Mouse (Mus musculus): ENCODE results near the gene Lrrc8b. TPM values are rescaled to one million over a fixed set of nuclear protein-coding genes. Genes with fewer than 3 reads are reported as not detected.
A peak's percentile ranks its signal among the peaks of the same experiment; 100 is the strongest.

Lrrc8b gene
- total and polyA plus RNA-seq, 3 experiments: 7.4 to 14.0 TPM; not detected in 1

DNA sequence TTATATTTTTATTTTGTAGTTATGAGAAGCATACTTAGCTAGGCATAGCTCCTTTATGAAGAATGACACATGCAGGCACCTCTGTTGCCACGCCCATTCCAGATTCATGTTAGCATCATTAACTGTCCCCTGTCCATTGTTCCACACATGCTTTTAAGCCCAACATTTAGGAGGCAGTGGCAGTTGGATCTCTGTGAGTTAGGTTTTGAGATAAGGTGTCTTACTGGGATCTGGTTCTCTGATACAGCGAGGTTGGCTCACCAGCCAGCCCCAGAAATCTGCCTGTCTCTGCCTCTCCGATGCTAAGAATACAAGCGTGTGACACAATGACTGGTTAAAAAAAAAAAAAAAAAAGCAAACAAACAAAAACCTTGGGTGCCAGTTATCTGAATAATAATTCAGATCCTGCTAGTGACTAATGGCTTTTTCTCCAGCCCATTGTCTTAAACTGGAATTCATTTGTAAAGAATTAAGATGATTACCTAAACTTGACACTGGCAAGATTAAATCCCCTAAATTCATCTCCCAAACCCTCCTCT is 110.6 kb downstream of the Lrrc8b start (continued):
- no peak for TF ChIP-seq POLR2A (IDR thresholded peaks at IDR 0.05; ENCODE audit: control insufficient read depth in 1 of 2, insufficient read depth in 1 of 2, low read depth in 1 of 2, low read length in 2 of 2, poor library complexity in 1 of 2)
- peak; percentile 89 for TF ChIP-seq ETS1 (IDR thresholded peaks at IDR 0.05; ENCODE audit: low read depth, low read length)
- no peak for TF ChIP-seq ZKSCAN1 (IDR thresholded peaks at IDR 0.05; ENCODE audit: low read depth, low read length)

DNA sequence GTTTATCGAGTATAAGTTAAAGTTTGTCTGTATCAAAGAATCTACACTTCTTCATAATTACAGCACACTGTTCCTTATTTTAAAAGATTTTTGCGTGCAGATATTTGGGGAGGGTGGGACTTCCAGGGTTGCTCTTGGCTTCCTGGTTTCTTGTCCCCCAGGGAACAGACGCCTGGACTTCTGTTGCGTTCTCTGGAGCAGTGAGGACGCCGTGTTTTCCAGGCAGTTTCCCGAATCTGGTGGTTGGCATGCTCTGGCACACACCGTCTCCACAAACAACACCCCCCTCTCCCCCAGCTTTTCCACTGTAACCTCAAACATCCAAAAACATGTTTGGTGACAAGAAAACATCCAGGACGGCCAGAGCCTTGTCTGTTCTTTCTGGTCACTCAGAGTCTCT is 111.2 kb downstream of the Lrrc8b start:
- H3K36me3 ChIP-seq (ENCODE audit: control insufficient read depth in 1 of 2, insufficient read depth in 2 of 2, low read length in 2 of 2): peaks cover 13 to 60% of the 10 kb centered on the region in 2 experiments
- no peak for DNase-seq (ENCODE audit: low read depth, low spot score)
- peaks cover 40% of the 10 kb centered on the region for H3K79me2 ChIP-seq (ENCODE audit: control insufficient read depth, insufficient read depth, low read length, poor library complexity)
- peak overlapping the region; percentile 62 for H3K9ac ChIP-seq (ENCODE audit: control insufficient read depth, low read depth, low read length, poor library complexity, severe bottlenecking)
- H3K9me3 ChIP-seq (replicated peaks; ENCODE audit: insufficient read depth, low read length): no peaks in the 10 kb centered on the region
- peak overlapping the region; percentile 15 to 39; a peak in 3 of 4 replicates for H3K4me3 ChIP-seq (ENCODE audit: control insufficient read depth in 1 of 2, insufficient read depth in 1 of 2, low read depth in 2 of 2, low read length in 2 of 2)
- TF ChIP-seq BHLHE40 (IDR thresholded peaks at IDR 0.05; ENCODE audit: borderline replicate concordance, low read depth, low read length) (0 out of 2 replicates have a peak, but pooled peaks have one; percentile 4), ELF1 (IDR thresholded peaks at IDR 0.05; ENCODE audit: low read depth, low read length) (peak; percentile 66), MYB (IDR thresholded peaks at IDR 0.05; ENCODE audit: low read depth, low read length) (peak; percentile 43; the same call in 1 of the 2 replicates), ETS1 (IDR thresholded peaks at IDR 0.05; ENCODE audit: low read depth, low read length) (no peak; the same call in 1 of the 2 replicates), E2F4 (IDR thresholded peaks at IDR 0.05; ENCODE audit: borderline replicate concordance, low read depth, low read length) (no peak), GATA1 (IDR thresholded peaks at IDR 0.05; ENCODE audit: low read depth, low read length) (0 out of 2 replicates have a peak, but pooled peaks have one; percentile 3), CHD2 (IDR thresholded peaks at IDR 0.05; ENCODE audit: low read length) (no peak), SIN3A (IDR thresholded peaks at IDR 0.05; ENCODE audit: low read length) (no peak), ZKSCAN1 (IDR thresholded peaks at IDR 0.05; ENCODE audit: low read depth, low read length) (no peak), EP300 (IDR thresholded peaks at IDR 0.05; ENCODE audit: low read depth in 1 of 2, low read length in 2 of 2) (peak in 1 of 2 experiments; percentile 37; a peak in 2 of 4 replicates), MEF2A (IDR thresholded peaks at IDR 0.05; ENCODE audit: extremely low read depth, insufficient replicate concordance, low read depth, low read length, poor library complexity, severe bottlenecking) (no peak), NRF1 (IDR thresholded peaks at IDR 0.05; ENCODE audit: insufficient read depth, low read depth, low read length, poor library complexity, severe bottlenecking) (no peak)
- H3K4me1 ChIP-seq (ENCODE audit: control insufficient read depth in 1 of 2, insufficient read depth in 2 of 2, low read length in 2 of 2): peaks cover 47 to 50% of the 10 kb centered on the region in 2 experiments
- H3K27ac ChIP-seq (ENCODE audit: control insufficient read depth, low read depth, low read length): peak overlapping the region; percentile 96
- no peaks in the 10 kb centered on the region for H3K27me3 ChIP-seq (ENCODE audit: control insufficient read depth in 1 of 2, insufficient read depth in 2 of 2, low read length in 2 of 2)

DNA sequence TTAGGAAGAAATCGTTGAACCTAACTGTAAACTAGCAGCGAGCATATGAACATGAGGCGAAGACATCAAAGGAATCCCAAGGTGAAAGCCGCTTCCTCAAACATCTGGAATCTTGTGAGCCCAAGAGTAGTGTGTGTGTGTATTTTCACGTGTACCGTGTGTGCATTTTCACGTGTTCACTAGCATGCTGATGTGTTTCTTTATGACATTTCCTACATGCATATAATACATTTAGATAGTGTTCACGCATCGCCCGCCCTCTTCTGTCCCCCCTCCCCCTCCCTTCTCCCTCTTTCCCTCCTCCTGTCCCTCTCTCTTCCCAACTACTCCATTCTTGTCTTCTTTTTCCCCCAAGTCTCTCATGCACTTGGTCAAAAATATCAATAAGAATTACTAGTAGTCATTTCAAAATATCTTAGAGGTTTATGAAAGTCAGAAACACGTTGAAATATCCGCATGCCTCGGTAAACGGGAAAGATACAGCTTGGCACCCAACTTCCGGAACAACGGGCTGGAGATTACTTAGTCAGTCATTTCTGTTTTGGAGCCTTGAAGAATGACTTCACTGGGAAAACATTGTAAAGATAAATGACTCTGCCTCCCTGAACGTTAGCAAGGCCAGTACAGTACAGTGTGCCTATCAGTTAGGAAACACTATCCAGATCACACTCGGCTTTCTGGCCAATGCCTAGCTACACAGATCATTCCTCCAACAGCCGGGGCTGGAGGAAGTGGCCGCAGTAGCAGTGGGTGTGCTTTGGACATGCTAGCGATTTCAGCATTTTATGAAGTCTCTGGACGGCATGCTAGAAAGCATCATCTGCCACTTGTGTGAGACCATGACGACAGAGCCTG is 112.1 kb downstream of the Lrrc8b start:
- Histone ChIP-seq H3K9ac (ENCODE audit: control insufficient read depth, low read depth, low read length, poor library complexity, severe bottlenecking) (peak overlapping the region; percentile 62), H3K4me3 (ENCODE audit: control insufficient read depth in 1 of 2, insufficient read depth in 1 of 2, low read depth in 2 of 2, low read length in 2 of 2) (peak overlapping the region; percentile 39 to 52), H3K79me2 (ENCODE audit: control insufficient read depth, insufficient read depth, low read length, poor library complexity) (peaks cover 31% of the 10 kb centered on the region), H3K4me1 (ENCODE audit: control insufficient read depth in 1 of 2, insufficient read depth in 2 of 2, low read length in 2 of 2) (peaks cover 38 to 45% of the 10 kb centered on the region in 2 experiments), H3K9me3 (replicated peaks; ENCODE audit: insufficient read depth, low read length) (no peaks in the 10 kb centered on the region), H3K27me3 (ENCODE audit: control insufficient read depth in 1 of 2, insufficient read depth in 2 of 2, low read length in 2 of 2) (no peaks in the 10 kb centered on the region), H3K36me3 (ENCODE audit: control insufficient read depth in 1 of 2, insufficient read depth in 2 of 2, low read length in 2 of 2) (peaks cover 13 to 51% of the 10 kb centered on the region in 2 experiments), H3K27ac (ENCODE audit: control insufficient read depth, low read depth, low read length) (peak overlapping the region; percentile 96)
- DNase-seq (ENCODE audit: low read depth, low spot score): peak; percentile 92
- TF ChIP-seq NRF1 (IDR thresholded peaks at IDR 0.05; ENCODE audit: insufficient read depth, low read depth, low read length, poor library complexity, severe bottlenecking) (no peak), EP300 (IDR thresholded peaks at IDR 0.05; ENCODE audit: low read depth in 1 of 2, low read length in 2 of 2) (peak; percentile 86 to 95), SIN3A (IDR thresholded peaks at IDR 0.05; ENCODE audit: low read length) (peak; percentile 96), ZKSCAN1 (IDR thresholded peaks at IDR 0.05; ENCODE audit: low read depth, low read length) (no peak), CTCF (IDR thresholded peaks at IDR 0.05 in 2 of 3, conservative IDR thresholded peaks at IDR 0.05 in 1 of 3; ENCODE audit: control insufficient read depth in 1 of 3, insufficient read depth in 1 of 3, low read depth in 2 of 3, low read length in 3 of 3, poor library complexity in 1 of 3, severe bottlenecking in 1 of 3) (no peak), SMC3 (IDR thresholded peaks at IDR 0.05; ENCODE audit: low read depth, low read length) (no peak), MYB (IDR thresholded peaks at IDR 0.05; ENCODE audit: low read depth, low read length) (peak; percentile 92), ELF1 (IDR thresholded peaks at IDR 0.05; ENCODE audit: low read depth, low read length) (peak; percentile 83), TAL1 (IDR thresholded peaks at IDR 0.05; ENCODE audit: low read length) (peak; percentile 57), HCFC1 (IDR thresholded peaks at IDR 0.05; ENCODE audit: low read depth, low read length) (peak; percentile 64), CHD1 (IDR thresholded peaks at IDR 0.05; ENCODE audit: low read depth, low read length) (no peak; the same call in 1 of the 2 replicates), UBTF (IDR thresholded peaks at IDR 0.05; ENCODE audit: borderline replicate concordance, insufficient read depth, low read depth, low read length) (no peak), POLR2AphosphoS5 (IDR thresholded peaks at IDR 0.05; ENCODE audit: borderline replicate concordance, low read depth, low read length) (no peak), MAX (IDR thresholded peaks at IDR 0.05; ENCODE audit: low read length) (peak; percentile 67), USF1 (IDR thresholded peaks at IDR 0.05; ENCODE audit: low read depth, low read length) (no peak; the same call in 1 of the 2 replicates), POLR2AphosphoS2 (IDR thresholded peaks at IDR 0.05; ENCODE audit: low read length) (peak; percentile 66; the same call in 1 of the 2 replicates), MXI1 (IDR thresholded peaks at IDR 0.05; ENCODE audit: low read depth, low read length) (peak; percentile 93), CHD2 (IDR thresholded peaks at IDR 0.05; ENCODE audit: low read length) (no peak; the same call in 1 of the 2 replicates)
